Mouse (Mus musculus): Measurements from ENCODE around the gene Socs2. TPM values are rescaled to one million over a fixed set of nuclear protein-coding genes. Genes with fewer than 3 reads are reported as not detected.

The Socs2 gene
- total RNA-seq, 4 experiments from 2014 or later: 39.1 to 62.3 (median 45.0) TPM

DNA sequence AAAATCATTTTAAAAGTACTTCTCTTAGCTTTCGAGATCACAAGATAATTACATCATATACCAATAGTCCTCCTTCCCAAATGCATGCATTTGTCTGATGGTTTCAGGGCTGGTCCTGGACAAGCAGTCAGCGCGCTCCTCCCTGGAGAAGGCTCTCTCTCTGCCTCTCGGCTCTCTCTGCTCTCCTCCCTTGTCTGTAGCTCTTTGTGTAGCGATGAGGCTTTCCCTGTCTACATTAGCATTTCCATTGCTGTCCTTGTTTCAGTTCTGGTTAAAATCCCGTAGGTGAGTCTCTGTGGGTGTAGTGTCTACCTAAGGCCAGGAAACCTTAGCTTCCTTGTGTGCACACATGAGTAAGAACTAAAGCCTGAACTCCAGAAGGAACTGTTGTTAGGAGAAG lies 62.9 kb downstream of the Socs2 start:
- DNase-seq (ENCODE audit: low spot score): no peak

DNA sequence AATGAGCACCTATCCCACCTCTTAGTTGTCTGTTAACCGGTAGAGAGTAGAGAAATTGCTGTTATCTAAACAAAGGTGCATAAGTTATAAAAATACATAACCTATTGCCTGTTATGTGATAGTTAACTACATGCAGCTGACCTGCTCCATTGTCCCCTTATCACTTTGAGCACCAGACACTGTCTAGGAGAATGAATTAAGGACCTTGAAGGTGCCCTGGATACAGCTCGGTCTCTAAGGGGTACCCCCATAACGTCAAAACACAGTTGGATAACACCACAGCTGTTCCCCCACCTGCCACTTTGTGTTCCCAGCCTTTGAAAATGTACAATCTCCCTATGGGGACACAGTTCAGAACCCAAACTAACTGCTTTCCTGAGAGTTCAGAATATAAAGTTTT lies 68.5 kb downstream of the Socs2 start:
- no peak for DNase-seq (ENCODE audit: low spot score)

DNA sequence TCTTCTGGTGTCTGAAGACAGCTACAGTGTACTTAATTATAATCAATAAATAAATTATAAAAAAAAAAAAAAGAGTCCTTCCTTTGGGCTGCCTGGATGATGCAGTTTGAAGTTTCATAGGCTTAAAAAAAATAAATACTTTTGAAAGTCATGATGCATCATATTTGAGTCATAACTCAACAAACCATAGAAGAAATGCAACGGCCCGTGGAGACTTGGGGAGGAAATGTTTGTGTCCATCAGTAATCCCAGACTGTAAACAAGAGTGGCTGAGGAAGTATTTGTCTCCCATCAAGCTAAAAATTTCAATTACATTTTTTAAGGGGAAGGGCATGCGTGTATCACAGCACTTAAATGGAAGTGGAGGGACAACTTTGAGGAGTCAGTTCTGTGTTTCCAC lies 69.2 kb downstream of the Socs2 start:
- no peak for DNase-seq (ENCODE audit: low spot score)

DNA sequence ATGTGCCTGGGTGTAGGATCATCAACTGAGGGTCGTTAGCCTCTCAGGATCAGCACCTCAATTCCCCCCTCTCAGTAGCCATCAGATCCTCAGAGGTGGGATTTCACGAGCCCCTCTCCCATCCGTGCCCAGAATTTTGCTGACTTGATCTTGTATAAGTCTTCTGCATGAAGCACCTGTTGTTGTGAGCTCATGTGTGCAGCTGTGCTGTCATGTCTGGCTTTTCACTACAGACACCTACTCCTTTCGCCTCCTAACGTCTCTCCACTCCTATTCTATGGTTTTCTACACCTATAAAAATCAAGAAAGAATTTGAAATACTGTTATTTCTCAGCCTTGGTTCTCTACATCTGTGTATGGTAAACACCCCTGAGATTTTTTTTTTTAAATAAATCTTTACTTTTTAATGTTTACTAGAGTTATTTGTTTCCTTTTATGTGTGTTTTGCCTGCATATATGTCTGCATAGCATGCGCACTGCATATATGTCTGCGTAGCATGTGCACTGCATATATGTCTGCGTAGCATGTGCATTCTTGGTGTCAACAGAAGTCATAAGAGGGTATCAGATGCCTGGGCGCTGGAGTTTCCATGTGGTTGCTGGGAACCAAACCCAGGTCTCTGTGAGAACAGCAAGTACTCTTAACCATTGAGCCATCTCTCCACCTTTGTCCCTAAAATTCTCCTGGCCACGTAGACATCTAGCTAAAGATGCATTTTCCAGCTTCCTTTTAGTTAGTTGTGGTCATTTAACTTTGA lies 74.0 kb downstream of the Socs2 start:
- no peak for DNase-seq (ENCODE audit: low spot score)

DNA sequence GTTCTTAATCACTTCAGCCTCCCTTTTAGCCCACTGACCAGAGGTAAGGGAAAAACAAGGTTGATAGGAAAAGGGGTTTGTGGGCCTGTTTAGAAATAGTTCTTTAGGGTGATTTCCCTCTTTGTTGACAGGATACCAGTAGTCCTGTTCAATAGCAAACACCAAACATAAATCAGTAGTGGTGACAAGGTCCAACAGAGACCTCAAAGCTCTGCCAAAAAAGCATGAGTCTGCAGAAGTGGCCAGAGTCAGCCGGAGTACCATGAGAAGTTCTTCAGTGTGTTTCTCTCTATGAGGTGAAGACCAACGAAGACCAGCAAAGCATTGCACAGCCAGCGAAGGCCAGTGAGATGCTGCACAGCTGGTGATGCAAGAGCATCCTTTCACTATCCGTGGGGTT lies 76.3 kb downstream of the Socs2 start:
- DNase-seq (ENCODE audit: low spot score): no peak

DNA sequence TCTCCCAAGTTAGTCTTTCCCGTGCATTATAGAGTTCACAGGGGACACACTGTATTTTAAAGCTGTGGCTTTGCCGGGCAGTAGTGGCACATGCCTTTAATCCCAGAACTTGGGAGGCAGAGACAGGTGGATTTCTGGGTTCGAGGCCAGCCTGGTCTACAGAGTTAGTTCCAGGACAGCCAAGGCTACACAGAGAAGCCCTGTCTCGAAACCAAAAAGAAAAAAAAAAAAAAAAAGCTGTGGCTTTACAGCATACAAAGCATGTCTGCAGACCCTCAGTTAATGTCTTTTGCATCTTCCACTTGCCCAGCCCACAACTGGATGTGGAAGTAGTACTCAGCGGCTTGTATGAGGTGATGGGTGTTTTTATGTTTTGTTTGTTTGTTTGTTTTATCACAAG lies 79.4 kb downstream of the Socs2 start:
- no peak for DNase-seq (ENCODE audit: low spot score)

DNA sequence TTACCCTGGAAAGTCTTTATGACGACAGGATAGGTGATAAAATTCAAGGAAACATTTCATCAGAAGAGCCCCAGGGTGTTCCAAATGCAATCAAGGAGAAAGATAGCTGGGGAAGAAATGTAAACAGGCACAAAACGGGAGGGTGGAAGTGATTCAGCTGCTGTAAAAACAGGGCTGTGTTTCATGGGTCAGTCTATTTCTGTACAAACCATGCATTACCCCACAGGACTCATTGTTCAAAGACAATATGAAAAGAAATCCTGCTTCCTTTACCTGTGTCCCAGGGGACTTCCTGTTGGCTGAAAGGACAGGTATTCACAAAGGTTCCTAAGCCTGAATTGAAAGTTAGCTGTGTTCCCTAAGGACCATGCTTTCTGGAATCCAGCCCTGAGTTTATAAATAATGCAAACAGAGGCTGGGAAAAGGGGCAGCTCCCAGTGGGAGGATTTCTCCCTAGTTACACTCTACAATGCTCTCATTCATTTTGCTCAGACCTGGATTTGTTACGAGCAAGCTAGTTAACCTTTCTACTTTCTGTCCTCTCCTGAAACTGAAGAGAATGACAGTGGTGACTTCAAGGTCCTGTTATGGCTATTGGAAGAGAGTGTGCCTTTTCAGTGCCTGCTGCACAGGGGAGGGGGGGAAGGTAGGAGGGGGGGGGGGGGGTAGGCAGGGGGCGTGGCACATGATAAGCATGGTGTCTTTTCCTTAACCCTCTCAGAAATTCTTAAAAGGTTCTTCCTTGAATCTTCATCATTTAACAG lies 80.0 kb downstream of the Socs2 start:
- peak; percentile 79 for DNase-seq (ENCODE audit: low spot score)

Other genes with a start within 250 kb of the Socs2 start
- gene Cradd, start 93.0 kb downstream of the Socs2 start, total RNA-seq (2022): 10 to 100 TPM in 2 of 4 experiments, 1 to 10 TPM in 2; 6.6 to 15.0 (median 10.4) TPM
- gene Mrpl42, start 84.8 kb upstream of the Socs2 start, total RNA-seq (2022): 100 to 1,000 TPM; 415 to 495 (median 478) TPM
- 100 to 1,000 TPM in 1 of 4 experiments, 10 to 100 TPM in 3; 85.8 to 102 (median 94.5) TPM for gene Ube2n, start 98.0 kb upstream of the Socs2 start, total RNA-seq (2022)
- gene Nudt4, start 147.0 kb upstream of the Socs2 start, total RNA-seq (2022): 100 to 1,000 TPM; 276 to 382 (median 344) TPM

Data from heart, adult 8-10 months (tissue).